Mouse (Mus musculus) urinary bladder, postnatal 25 days (tissue): ENCODE measurements around the gene Svop.

Experiments
- DNase-seq: peaks from one replicate; pipeline ENCODE4 v3.0.0; 2022; ENCODE audit warnings: low spot score

Gene Svop

GRCm38 (mm10) chr5:114045134-114045533 lies 46.2 kb downstream of the Svop start:
- DNase-seq: no peak

DNA sequence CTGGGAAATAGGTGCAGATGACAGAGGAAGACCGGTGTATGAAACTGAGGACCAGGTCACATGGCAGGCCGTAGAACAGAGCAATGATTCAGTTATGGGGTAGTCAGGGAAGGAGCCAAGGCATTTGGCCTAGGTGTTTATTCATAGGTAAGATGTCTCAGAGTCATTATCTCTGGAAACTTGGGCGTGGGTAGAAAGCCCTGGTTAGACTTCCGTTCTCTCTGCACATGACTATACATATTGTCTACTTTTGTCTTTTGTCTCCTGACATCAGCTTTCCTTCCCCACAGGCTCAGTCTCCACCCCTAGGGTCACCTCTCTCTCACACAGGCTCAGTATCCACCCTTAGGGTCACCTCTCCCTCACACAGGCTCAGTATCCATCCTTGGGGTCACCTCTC lies 47.6 kb downstream of the Svop start:
- DNase-seq: no peak

DNA sequence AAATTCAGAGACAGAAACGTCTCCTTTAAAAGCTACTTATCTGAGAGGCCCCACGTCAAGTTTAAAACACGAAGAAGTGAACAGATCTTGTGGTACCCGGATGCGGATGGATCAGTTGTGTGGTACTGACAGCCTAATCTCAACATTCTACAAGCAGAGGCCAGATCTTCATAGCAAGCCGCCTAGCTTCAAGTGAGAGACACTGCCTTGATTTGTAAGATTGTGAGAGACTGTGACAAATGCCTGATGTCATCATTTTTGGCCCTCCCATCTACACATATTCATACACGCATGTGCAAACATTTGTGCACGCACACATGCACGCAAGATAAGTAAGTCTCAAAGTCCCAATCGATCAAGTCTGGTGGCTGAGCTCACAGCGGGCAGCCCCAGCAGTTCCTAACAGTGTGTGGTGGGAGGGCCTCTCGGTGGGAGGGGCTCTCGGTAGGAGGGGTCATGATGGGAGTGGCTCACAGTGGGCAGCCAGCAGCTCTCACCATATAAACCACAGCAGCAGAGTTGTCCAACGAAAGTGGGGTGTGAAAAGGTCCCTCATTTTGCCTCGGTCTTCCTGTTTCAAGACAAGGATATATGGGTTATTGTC lies 49.9 kb downstream of the Svop start:
- peak; percentile 10 for DNase-seq

- no peak for DNase-seq
Measured at GRCm38 (mm10) chr5:114040911-114041310, 50.5 kb downstream of the Svop start.

- DNase-seq: no peak
Measured at GRCm38 (mm10) chr5:114040508-114040907, 50.9 kb downstream of the Svop start.

DNA sequence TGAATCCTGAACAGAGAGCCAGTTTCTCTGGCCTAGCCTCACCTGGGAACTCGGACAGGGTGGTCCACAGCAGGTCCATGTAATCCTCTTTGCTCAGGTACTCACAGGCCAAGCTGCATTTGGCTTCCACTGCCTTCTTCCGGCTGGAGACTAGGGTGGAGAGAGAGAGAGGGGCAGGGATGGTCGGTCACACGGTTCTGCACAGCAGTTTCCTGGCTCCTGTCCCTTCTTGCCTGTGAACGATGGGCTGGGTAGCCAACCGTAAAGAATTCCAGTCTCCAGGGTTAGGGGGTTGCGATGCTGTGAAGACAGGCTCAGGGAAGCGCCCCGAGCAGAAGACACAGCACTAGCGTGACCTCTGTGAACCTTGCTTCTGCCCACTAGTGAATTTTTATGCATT lies 56.3 kb downstream of the Svop start:
- DNase-seq: no peak

- no peak for DNase-seq
Measured at GRCm38 (mm10) chr5:114034393-114034792, 57.0 kb downstream of the Svop start.

DNA sequence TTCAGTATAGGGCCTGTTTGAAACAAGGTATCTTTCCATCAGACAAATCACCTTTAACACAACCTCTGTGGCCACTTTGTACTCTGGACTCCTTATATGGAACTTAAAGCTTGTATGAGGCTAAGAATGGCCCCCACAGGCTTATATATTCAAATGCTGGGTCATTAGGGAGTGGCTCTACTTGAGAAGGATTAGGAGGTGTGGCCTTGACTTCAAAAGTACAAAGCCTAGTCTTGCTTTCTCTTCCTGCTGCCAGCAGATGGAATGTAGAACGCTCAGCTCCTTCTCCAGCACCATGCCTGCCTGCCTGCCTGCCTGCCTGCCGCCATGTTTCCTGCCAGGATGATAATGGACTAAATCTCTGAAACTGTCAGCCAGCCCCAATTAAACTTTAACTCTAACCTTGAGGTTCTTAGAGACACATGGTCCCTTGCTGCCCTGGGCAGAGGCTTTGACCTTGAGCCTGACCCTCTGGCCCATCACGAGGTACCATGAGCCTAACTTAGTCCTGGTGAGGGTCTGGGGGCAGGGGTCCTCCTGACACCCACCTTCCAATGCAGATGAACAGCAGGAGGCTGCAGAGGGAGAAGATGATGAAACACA lies 59.1 kb downstream of the Svop start:
- DNase-seq: no peak

- no peak for DNase-seq
Measured at GRCm38 (mm10) chr5:114030652-114031051, 60.7 kb downstream of the Svop start.

- DNase-seq: no peak
Measured at GRCm38 (mm10) chr5:114028111-114028510, 63.3 kb downstream of the Svop start.

DNA sequence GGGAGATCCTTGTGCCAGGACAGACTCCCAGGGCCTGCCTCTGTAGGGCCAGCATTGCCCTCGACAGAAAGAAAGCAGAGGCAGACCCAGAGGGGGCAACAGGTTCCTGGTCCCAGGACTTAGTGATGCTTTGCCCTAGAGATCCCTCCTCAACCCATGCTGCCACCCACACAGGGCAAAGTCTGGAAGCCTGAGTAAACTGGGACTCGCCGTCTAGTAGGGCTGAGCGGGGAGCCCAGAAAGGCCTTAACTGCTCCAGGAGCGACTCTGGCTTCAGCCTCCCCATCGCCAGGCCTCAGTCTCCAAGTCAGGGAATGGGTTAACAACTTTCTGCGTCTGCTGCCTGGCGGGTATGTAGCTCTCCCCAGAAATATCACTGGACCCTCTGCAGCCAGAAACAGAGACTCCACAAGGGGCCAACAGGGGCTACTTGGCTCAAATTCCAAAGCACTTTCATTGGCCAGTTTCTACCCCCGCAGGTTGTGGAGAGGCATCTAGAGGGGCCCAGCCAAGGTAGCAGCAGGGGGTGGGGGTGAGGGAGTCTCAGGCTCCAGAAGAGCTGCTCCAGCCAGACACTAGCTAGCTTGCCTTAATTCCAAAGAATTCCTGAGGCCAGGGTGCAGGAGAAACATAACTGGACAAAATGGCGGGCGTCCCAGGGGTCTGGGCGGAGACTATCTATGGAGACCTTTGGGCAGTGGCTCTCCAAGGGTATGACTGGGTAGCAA lies 64.0 kb downstream of the Svop start:
- no peak for DNase-seq

DNA sequence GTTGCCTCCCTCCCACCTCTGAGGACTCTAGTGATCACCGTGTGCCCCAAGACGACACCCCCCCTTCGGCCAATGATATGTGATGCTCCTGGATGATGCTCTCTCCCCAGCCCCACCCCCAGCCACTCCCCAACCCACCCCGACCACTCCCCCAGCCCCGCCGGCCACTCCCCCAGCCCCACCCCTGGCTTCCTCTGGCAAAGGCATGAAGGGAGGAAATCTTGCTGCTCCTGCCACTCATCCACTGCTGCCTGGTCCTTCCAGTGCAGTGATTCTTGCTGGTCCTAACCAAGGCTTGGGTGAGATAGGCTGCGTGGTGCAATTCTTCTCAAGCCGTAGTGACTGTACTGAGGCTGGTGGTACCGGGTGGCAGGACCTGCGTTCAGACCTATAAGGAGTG lies 66.5 kb downstream of the Svop start:
- DNase-seq: no peak

- no peak for DNase-seq
Measured at GRCm38 (mm10) chr5:114024390-114024789, 67.0 kb downstream of the Svop start.

DNA sequence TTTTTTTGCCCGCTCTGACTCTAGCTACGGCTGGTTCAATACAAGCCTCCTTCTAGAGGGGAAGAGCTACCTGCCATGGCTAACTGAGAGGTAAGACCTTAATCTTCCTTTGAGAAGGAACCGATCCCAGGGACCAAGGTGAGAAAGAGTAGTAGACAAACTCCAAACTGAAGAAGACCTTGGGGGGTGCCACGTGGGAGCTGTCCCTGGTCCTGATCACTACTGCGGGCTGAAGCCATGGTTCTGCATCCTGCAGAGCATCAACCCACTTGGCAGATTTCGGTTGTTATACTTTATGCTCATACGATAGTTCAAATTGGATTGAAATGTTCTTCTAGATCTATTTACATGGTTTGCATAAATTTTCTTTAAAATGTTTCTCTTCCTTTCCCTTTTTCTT lies 76.2 kb downstream of the Svop start:
- DNase-seq: no peak

- no peak for DNase-seq
Measured at GRCm38 (mm10) chr5:114009049-114009448, 82.3 kb downstream of the Svop start.

- no peak for DNase-seq
Measured at GRCm38 (mm10) chr5:114007753-114008453, 83.5 kb downstream of the Svop start.

DNA sequence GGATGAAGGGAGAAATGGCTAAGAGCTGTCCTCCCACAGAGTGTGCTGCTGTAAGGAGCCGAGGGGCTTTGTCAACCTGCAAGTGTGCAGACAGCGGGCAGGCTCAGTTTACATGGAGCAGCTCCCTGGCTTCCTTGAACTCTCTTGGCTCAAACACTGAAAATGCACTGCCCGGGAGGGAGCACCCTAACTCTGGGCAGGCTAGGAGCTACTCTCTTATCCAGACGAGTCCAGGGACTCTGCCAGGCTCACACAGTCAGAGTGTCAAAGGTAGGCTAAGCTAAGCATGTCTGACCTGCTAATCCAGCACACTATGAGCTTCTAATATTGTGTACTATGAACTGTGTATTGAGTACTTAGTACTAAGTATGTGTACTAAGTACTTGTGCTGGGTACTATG lies 84.4 kb downstream of the Svop start:
- DNase-seq: no peak

- DNase-seq: no peak
Measured at GRCm38 (mm10) chr5:114005100-114005499, 86.3 kb downstream of the Svop start.

GRCm38 (mm10) chr5:114004573-114004972 lies 86.8 kb downstream of the Svop start:
- DNase-seq: no peak

DNA sequence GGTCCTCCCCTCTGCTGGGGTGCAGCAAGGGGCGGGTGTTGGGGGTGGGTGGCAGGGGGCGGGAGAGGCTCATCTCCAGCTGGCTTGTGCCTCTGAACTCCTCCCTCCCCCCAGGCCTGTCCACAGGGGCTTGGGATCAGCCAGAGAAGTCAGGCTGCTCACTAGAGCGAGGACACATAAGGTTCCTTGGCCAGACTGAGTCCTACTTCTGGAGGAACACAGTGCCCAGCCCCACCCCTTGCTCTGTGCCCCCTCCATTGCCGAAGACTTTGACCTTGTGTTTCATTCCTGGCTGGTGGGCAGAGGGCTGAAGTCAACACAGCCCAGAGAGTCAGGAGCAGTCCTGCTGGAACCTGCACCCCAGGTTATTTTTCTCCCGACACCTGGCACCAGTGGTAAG lies 87.8 kb downstream of the Svop start, which contains the start of gene Dao:
Gene Dao (plus strand): TSS at position 162 of the 400 bp plus-strand sequence.
- DNase-seq: no peak

DNA sequence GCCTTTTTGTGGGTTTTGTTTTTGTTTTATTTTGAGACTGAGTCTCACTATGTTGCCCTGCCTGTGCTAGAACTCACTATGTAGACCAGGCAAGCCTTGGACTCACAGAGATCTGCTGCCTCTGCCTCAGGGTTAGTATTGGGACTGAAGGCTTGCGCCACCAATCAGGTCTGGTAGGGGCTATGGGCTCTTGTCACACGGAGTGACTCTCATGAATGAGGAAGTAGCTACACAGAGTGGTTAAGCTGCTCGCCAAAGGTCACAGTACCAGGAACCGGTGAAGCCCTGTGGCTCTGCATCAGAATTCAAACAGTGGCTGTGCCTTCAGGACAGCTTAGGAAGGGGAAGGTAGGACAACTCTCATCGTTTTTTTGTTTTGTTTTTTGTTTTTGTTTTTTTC lies 92.0 kb downstream of the Svop start:
- no peak for DNase-seq

DNA sequence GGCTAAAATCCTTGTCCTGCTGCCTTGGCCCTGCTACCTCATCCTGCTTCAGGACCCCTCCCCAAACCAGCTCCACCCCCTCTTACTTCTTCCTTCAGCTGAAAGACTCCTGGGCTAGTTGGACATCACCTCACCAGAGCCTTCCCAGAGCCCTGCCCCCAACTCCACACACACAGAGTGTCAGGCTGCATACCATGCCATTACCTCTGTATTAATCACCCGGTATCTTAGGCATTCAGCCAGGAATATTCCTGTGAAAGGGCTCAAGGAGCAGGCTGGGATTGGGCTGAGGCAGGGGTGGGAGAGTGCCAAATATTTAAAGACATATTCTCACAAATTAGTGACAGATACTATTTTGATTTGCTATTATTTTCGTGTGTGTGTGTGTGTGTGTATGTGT lies 94.9 kb downstream of the Svop start:
- DNase-seq: no peak
